Mouse (Mus musculus) WW6 (cell line): Measurements from ENCODE around the gene Dhrs11.
A peak's percentile ranks its signal among the peaks of the same experiment; 100 is the strongest.

Source experiments
- DNase-seq: peaks from one replicate; pipeline ENCODE4 v3.0.0-alpha.2; 2013; ENCODE audit warnings: low read depth, low spot score

The Dhrs11 gene

DNA sequence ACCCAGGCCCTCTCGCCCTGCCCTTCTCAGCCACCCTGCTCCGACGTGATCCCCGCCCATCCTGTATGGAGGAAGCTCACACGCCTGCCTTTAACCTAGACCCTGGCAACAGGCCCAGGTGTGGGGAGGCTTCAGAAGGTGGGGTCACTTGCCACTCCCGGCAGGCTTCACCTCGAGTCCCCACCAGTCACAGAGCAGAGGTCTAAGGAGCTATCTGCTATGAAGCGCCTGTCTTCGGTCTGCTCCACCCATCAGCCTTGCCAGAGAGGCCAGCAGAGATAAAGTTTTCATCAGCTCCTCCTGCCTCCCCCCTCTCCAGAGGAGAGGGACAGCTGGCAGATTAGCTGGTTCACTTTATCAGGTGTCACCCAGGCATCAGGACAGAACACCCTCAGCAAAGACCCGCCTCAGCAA lies 5.3 kb downstream of the Dhrs11 start:
- no peak for DNase-seq

DNA sequence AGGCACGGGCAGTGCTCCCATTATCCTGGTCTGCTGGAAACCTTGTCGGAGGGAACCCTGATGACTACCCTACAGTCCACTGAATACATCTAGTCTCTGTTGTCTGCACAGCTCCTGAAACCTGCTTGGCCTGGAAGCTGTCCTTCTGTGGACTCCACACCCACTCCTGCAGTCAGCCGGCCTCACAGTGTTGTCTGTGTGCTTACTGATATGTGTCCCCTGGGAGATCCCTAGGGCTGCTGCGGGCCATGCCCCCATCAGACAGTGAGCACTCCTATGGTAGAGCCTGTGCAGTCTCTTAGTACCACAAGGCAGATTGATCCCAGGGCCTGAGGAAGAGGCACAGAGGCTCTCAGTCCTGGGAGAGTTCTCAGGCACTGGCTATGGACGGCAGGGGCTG lies 6.3 kb downstream of the Dhrs11 start:
- DNase-seq, result no peak

DNA sequence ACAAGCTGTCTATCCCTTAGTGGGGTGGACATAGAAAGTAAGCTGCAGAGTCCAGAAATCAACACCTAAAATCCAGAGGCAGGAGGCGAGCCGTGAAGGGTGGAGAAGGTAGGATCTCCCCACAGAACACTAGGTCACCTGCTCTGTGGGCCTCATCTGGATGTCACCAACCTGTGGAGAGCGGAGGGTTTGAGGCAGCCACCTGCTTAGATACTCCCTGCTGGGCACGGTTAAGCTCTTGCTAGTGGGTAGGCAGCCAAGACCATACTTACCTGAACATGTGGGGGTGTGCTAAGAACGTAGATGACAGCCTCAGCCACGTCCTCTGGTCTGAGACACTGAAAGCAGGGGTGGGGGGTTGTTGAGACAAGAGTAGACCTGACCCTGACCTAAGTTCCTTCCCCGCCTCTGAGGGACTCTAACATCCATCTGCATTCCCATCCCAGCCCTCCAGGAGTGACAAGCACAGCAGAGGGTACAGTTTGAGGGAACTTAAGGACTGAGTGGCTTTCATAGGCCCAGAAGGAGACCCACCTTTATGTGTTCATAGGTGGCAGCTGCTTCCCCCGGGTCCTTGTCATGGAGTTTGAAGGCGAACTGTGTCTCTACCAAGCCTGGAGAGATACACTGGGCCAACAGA lies 7.5 kb downstream of the Dhrs11 start:
- no peak for DNase-seq

DNA sequence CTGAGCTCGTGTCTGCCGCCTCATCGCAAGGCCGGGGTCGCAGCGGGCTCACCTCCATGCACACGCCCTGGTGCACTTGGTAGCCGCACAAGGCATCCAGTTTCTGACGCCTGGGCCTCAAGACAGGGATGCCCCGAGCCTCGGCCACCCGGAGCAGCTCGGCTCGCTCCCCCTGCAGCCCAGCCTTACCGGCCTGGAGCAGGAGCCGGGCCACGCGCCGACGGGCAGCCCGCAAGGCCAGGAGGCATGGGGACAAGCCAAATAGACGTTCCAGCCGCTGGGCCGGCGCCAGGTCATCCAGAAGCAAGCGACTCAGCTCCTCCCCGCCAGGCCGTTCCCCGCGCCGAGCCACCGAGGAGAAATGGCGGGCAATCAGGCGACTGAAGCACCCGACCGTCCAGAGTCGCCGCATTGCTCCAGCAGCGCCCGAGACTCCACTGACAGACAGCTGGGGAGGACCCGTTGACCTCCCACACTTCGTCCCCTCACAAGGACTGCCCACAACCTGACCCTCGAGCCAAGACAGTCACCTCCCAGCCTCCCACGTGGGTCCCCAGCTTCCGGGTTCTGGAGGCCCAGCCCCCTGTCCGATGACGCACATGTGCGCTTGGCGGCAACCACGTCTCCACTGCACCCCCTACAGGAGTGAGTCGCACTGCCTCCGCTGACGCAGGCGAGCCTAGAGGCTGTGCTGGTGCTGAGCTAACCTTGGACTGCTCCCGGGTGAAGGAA lies 9.7 kb downstream of the Dhrs11 start, which contains the start of gene Mrm1:
Gene Mrm1, minus strand, starts transcription at position 555 of the 732 bp plus-strand sequence.
- DNase-seq, result peak; percentile 96

DNA sequence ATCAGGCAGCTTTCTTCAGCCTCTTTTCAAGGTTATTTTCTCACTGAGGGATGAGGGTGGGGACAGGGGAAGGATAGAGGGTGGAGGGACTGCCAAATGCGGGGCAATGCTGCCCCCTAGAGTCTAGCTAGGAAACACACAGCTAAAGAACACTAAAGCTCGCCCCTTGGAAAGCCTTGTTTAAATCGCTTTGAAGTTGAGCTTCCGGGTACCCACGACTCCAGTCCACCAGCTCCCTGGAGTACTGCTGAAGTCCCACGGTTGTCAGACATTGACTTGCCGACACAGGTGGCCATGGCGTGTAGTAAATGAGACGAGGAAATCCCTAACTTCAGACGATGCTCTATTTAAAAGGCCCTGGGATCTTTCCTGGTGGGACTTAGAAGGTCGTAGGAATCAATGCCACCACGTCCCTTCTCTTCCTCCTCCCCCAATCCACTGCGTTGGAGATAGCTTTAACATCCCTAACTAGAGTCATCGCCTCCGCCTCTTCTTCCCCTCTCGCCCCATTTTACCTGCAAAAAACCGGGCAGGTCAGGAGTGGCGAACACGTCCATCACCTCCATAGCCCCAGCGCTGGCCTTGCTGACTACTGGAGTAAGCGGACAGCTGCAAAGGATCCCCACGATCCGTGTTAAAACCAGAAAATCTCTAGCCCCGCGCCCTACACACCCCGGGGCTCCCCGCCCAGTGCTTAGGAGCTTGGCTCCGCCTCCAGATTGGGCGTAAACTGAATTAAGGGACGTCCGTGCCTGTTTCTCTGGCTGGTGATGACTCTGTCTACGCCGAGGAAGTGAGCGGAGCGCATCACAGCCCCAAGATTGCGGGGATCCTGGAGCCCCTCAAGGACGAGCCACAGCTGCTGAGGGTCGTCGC lies 10.5 kb downstream of the Dhrs11 start:
- DNase-seq, result peak; percentile 80

DNA sequence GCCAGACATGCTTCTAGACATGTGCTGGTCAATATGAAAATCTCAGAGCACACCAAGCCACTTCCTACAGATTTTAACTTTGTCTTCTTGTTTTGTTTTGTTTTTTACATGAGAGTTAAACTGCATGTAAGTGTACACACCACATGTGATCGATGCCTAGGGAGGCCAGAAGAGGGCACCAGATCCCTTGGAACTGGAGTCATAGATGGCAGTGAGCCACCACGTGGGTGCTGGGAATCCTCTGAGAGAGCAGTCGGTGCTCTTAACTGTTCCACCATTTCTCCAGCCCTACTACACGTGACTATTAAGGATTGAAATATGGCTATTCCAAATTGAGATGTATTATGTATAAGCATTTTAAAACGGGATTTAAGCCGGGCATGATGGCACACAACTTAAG lies 11.4 kb downstream of the Dhrs11 start:
- DNase-seq, result peak; percentile 72

DNA sequence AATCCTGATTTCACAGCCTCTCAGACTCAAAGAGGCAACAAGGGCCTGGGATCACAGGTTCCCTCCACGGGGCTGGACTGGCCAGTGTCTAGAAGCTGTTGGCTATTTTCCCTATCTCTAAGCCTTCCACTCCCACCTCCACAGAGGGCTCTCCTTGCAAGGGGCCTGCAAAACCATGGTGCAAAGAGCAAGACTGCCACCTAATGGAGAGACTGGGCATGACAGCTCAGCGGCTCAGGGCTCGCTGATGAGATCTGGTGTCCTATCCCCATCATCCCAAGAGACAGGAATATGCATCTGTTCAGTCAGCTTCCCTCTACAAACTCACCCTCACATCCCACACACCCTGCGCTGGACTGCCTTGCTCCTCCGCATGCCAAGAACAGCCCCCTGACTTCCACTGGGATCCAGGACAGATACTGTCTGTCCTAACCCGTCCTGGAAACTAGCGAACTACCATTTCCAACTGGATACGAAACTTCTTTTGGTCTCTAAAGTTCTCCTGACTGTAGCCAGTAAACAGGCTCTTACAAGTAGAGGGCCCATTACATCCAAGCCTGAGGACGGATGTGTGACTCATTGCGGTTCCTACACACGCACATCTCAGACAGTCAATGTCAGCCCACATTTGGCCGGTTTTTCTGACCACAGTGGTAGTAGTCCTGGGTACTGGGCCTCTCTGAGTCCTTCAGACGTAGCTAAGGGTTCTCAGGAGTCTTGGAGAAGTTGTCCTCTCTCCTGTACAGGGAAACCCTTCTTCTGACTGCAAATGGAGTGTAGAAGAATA lies 14.9 kb downstream of the Dhrs11 start:
- peak; percentile 63 for DNase-seq

DNA sequence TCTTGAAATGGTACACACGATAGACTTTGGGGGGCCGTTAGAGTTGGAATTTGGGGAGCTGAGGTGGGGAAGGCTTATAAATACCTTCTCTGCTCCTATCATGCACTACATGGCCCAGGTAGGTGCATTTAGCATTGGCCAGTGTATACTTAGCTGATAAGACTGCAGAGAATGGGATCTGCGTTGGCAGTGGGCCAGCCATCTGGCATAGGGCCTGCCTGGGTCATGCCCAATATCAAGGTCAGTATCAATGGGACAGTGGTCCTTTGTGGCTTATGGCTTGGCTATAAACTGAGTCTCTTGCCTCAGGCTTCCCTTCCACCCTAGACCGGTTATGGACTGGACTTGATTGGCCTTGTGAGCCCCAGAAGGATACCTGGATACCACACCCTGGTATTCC lies 24.4 kb downstream of the Dhrs11 start:
- no peak for DNase-seq

DNA sequence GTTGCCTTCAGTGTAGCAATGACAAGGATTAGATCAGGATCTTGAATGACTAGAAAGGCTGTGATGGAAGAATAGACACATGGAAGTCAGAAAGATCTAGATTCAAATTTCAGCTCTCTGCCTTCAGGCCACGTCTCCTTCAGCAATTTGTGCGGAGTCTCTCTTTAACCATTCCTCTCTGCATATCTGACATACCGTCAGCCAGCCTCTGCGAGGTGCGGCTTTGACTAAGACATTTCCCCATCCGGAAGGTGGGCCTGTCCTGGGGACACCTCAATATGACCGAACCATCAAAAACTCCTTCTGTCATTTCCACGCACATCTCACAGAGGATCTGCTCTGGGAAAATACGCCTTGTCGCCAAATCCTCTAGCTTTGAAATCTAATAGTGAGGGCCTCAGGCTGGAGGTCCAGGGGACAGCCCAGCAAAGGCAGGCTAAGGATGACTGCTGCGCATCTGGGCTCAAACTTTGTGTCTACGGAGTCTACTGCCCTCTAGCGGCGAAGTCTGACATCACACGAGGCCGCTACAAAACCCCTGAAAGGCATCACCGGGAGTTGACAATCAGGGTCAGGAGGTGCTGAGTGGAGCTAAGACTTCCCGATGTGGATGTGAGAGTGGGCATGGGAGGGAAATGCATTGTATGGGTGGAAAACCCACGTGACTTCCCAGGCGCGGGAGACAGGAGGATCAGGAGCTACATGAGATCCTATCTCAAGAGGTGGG lies 31.0 kb downstream of the Dhrs11 start:
- DNase-seq, result peak; percentile 71

DNA sequence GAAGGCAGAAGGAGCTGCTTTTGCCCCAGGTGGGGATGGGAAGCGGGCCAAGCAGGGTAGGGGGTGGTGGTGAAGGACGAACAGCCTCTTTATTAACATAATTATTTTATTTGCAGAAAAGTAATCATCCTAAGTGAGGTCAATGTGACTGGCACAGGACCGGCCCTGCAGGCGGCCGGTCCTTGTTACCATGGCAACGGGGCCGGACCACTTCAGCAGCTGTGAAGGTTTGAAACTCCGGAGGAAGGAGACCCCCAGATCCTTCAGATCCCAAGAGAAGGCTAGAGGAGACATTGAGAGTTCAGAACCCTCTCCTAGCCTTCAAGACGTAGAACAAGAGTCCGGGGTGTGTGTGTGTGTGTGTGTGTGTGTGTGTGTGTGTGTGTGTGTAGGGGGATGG lies 31.8 kb downstream of the Dhrs11 start:
- DNase-seq, result no peak

DNA sequence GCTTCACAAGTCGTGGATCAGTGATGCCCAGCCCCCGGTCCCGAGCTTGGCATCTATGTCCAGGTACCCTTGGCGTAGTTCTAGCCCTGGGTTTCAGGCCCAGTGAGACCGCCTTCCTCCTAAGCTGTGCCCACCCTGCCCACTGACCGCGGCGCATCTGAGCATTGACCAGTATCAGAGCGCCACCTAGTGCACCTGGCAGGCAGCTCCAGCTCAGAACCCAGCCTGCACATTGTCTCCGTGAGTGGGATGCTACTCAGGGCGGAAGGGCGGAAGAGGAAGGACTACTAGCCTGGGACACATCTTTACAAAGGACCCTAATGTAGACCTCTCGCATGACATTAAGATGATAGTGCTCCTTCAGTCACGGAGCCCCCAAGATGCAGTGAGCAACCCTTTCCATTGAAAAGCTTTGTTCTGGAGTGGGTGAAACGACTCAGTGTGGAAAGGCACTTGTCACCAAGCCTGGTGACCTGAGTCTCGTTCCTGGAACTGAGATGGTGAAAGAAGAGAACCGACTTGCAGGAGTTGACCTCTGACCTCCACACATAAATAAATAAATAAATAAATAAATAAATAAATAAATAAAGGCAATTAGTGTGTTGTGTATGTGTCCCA lies 34.2 kb downstream of the Dhrs11 start:
- DNase-seq, result peak; percentile 54

DNA sequence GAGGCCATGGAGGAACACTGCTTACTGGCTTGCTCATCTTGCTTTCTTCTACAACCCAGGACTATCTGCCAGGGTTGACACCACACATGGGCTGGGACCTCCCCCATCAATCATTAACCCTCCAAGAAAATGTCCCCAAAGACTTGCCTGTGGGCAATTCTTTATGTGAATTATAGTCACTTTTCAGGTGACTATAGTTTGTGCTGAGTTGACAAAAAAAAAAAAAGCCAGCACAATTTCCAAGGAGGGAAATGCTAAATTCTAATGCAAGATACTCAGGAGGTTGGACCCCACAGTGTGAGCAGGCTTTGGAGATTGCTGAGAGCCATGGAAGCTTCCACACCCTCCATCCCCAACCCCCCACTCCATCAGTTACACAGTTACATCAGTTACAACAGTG lies 35.2 kb downstream of the Dhrs11 start:
- no peak for DNase-seq

DNA sequence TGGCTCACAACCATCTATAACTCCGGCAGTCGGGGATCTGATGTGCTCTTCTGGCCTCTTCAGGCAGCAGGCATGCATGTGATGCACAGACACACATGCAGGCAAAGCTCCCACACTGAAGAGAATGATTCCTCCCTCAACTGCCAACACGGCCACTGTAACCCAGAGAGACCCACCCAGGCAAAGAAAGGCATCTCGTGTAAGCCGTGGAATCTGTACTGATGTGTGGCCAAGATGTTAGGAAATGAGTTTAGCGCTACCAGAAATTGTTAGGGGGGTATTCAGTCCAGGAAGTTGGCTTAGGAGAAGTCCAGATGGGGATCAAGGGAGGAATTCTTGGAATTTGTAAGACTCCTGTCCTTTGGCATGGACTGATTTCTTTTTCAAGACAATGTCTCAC lies 38.4 kb downstream of the Dhrs11 start:
- no peak for DNase-seq

DNA sequence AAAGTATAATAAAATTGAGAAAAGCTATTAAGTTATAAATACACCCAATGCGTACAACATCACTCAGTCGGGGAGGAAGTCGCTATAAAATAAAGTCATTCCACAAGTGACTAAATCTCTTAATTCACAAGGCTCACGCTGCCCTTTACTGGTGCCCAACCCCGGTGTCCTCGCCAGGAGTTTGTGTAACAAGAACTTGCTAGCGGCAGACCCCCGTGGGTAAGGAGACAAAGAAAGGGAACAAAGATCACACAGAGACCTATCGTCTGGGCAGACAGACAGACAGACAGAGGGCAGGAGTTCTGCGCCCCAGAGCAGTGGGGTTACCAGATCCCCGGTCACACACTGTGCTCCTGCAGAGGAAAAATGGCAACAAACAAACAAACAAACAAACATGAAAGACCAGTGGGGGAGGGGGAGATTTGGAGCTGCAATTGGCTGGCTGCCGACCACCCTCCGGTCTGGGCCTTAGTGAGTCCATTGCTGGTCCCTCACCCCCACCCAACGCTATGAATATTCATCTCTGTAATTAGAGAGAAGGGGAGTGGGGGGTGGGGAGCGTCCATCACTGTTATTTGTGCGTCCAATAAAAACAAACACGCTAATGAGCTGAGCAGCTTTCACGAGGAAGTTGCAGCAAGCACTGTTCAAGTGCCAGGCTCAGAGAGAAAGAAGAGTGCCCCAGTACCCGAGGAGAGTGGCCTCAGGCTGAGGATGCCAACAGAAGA lies 48.5 kb downstream of the Dhrs11 start:
- DNase-seq, result no peak

DNA sequence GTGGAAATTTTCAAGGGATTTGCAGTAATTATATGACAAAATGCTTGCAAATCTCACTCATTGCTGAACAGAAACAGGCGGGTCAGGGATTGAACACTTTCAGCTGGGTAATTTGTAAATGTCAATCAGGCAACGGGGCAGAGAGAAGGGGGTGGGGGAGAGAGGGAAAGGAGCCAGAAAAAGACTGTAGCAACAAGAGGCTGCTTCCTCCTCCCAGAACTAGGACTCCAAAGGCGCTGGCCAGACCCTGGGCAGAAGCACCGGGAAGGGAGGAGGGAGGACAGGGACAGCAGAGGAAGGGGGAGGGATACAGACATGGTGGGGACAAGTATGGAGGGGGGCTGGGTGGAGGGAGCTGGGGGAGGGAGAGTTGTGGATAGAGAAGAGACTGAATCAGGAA lies 53.2 kb downstream of the Dhrs11 start:
- no peak for DNase-seq

DNA sequence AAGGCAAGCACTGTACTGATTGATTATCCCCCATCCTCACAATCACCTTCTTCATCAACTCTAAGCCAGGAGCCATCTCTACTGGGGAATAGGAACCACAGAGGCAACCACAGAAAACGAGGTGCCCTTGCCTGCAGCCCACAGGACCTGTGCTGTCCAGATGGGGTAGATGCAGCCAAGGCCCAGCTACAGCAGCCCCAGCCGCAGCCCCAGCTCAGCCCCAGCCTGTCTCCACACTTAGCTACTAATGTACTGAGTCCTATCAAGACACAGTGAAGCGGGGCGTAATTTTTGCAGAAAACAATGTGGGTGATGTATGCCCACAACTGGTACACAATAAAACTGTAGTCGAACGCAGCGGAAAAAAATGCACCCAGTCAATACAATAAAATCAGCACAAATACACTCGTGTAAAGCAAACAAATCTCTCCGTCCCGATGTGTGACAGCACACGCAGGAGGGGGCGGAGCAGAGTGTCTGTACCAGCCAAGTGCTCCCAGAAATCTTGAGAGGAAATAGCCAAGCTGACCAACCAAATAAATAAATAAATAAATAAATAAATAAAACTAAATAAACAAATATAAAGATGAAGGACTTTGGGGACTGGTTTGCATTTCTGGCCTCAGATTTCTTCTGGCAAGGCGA lies 53.8 kb downstream of the Dhrs11 start:
- DNase-seq, result no peak
